Comparison of ENCODE assay signal across 8 mouse cellular contexts in genomic region chr12:99096930-99097617, GRCm38 (mm10).
DNase-seq lines count a peak whose midpoint lies in the region; ATAC-seq and TF ChIP-seq lines count a peak whose summit lies in the region.

No protein-coding gene starts in this region.

- no peak overlapping the region for H3K4me2 ChIP-seq in heart, embryonic 11.5 days
- 0 out of 2 replicates have a peak overlapping the region, but pooled peaks have one; percentile 1 for H3K4me2 ChIP-seq in kidney, embryonic 16.5 days (replicated peaks; ENCODE audit: low read depth, low read length)
- H3K4me2 ChIP-seq in stomach, embryonic 14.5 days (replicated peaks; ENCODE audit: low read depth, low read length): no peak overlapping the region

- TF ChIP-seq CTCF in embryonic fibroblast, embryonic 13.5 days (IDR thresholded peaks at IDR 0.05; ENCODE audit: borderline replicate concordance, insufficient read depth, low read length): 0 out of 2 replicates have a peak, but pooled peaks have one; percentile 42

- TF ChIP-seq POLR2A in embryonic fibroblast, embryonic 13.5 days (IDR thresholded peaks at IDR 0.05; ENCODE audit: low read depth, low read length): no peak

- no peak overlapping the region for H3K9ac ChIP-seq in heart, embryonic 11.5 days (ENCODE audit: low read depth, low read length)
- H3K9ac ChIP-seq in kidney, embryonic 16.5 days (replicated peaks; ENCODE audit: low read length): no peak overlapping the region
- no peak overlapping the region for H3K9ac ChIP-seq in stomach, embryonic 14.5 days (replicated peaks; ENCODE audit: low read depth, low read length)

- DNase-seq in B cell, adult 2 months: peak; percentile 78 to 80
- DNase-seq in brain, adult 2 months (ENCODE audit: low read depth, low spot score): peak; percentile 94
- peak; percentile 78 for DNase-seq in liver
- DNase-seq in naive thymus-derived CD4-positive, alpha-beta T cell, adult 2 months (ENCODE audit: low read depth): peak; percentile 79

- H3K4me1 ChIP-seq in embryonic fibroblast, embryonic 13.5 days (ENCODE audit: control insufficient read depth, insufficient read depth, low read length): no peaks in the 10 kb centered on the region
- no peaks in the 10 kb centered on the region for H3K4me1 ChIP-seq in heart, embryonic 11.5 days (ENCODE audit: control insufficient read depth, insufficient read depth, low read length)
- 0 out of 2 replicates have a peak, but pooled peaks cover 4% of the 10 kb centered on the region for H3K4me1 ChIP-seq in kidney, embryonic 16.5 days (ENCODE audit: insufficient read depth, low read length)
- no peaks in the 10 kb centered on the region for H3K4me1 ChIP-seq in stomach, embryonic 14.5 days (ENCODE audit: control insufficient read depth, insufficient read depth, low read length)

- no peak overlapping the region for H3K4me3 ChIP-seq in embryonic fibroblast, embryonic 13.5 days (ENCODE audit: insufficient read depth, low read length)
- H3K4me3 ChIP-seq in heart, embryonic 11.5 days (ENCODE audit: low read depth, low read length): no peak overlapping the region
- no peak overlapping the region for H3K4me3 ChIP-seq in kidney, embryonic 16.5 days (ENCODE audit: low read length)
- no peak overlapping the region for H3K4me3 ChIP-seq in stomach, embryonic 14.5 days (ENCODE audit: low read depth, low read length)

- 31% methylated on average over 14 of the region's 14 CpGs for WGBS in heart, embryonic 11.5 days (ENCODE audit: insufficient replicate concordance)
- 34% methylated on average over 14 of the region's 14 CpGs for WGBS in kidney, embryonic 16.5 days
- 30% methylated on average over 14 of the region's 14 CpGs for whole genome bisulfite sequencing in stomach, embryonic 14.5 days

- no peaks in the 10 kb centered on the region for H3K9me3 ChIP-seq in heart, embryonic 11.5 days (replicated peaks; ENCODE audit: control insufficient read depth, low read length)
- no peaks in the 10 kb centered on the region for H3K9me3 ChIP-seq in kidney, embryonic 16.5 days (ENCODE audit: low read length)
- H3K9me3 ChIP-seq in stomach, embryonic 14.5 days (ENCODE audit: control insufficient read depth, low read depth, low read length): no peaks in the 10 kb centered on the region

- no peaks in the 10 kb centered on the region for H3K36me3 ChIP-seq in heart, embryonic 11.5 days (ENCODE audit: control insufficient read depth, insufficient read depth, low read length)
- H3K36me3 ChIP-seq in kidney, embryonic 16.5 days (ENCODE audit: insufficient read depth, low read length): no peaks in the 10 kb centered on the region
- H3K36me3 ChIP-seq in stomach, embryonic 14.5 days (ENCODE audit: control insufficient read depth, insufficient read depth, low read length): no peaks in the 10 kb centered on the region

- H3K27ac ChIP-seq in embryonic fibroblast, embryonic 13.5 days (ENCODE audit: insufficient read depth, low read length): no peak overlapping the region
- no peak overlapping the region for H3K27ac ChIP-seq in heart, embryonic 11.5 days (ENCODE audit: low read depth, low read length)
- 0 out of 2 replicates have a peak overlapping the region, but pooled peaks have one; percentile 4 for H3K27ac ChIP-seq in kidney, embryonic 16.5 days (ENCODE audit: low read length)
- H3K27ac ChIP-seq in stomach, embryonic 14.5 days (ENCODE audit: low read length): peak overlapping the region; percentile 2; the same call in 1 of the 2 replicates

- ATAC-seq in heart, embryonic 11.5 days (replicated peaks; ENCODE audit: insufficient number of reproducible peaks, low FRiP score, low TSS enrichment): peak; percentile 35
- peak; percentile 70 for ATAC-seq in kidney, embryonic 16.5 days (ENCODE audit: low FRiP score, low TSS enrichment)
- peak; percentile 63; the same call in 1 of the 2 replicates for ATAC-seq in stomach, embryonic 14.5 days (ENCODE audit: insufficient number of reproducible peaks, insufficient read depth, low FRiP score, low read depth)

- 0 out of 2 replicates have a peak, but pooled peaks cover 1% of the 10 kb centered on the region for H3K27me3 ChIP-seq in heart, embryonic 11.5 days (ENCODE audit: control insufficient read depth, insufficient read depth, low read length)
- H3K27me3 ChIP-seq in kidney, embryonic 16.5 days (ENCODE audit: insufficient read depth, low read length): peaks cover 20% of the 10 kb centered on the region; the same call in 1 of the 2 replicates
- H3K27me3 ChIP-seq in stomach, embryonic 14.5 days (ENCODE audit: control insufficient read depth, insufficient read depth, low read length): no peaks in the 10 kb centered on the region

Comparison
In these comparisons a context has a peak if more than half of its experiments do, and no peak if none do; other contexts are left out.
1. H3K27ac ChIP-seq: peak in kidney, embryonic 16.5 days (single experiment) and stomach, embryonic 14.5 days (single experiment); none in embryonic fibroblast, embryonic 13.5 days (single experiment) and heart, embryonic 11.5 days (single experiment).
2. Peak in every context shown above with its lines, with median percentiles within 50 percentile points of each other: DNase-seq and ATAC-seq.